Mouse (Mus musculus): ENCODE data around the gene Lzic. TPM values are rescaled to one million over a fixed set of nuclear protein-coding genes. Genes with fewer than 3 reads are reported as not detected.

Lzic gene
- polyA plus RNA-seq, 1 experiment from 2014 or later, result 9.7 TPM

GRCm38 (mm10) chr4:149515706-149516105, 30.7 kb downstream of the Lzic start:
- Histone ChIP-seq H3K27ac (ENCODE audit: low read length) (no peak overlapping the region), H3K36me3 (ENCODE audit: control insufficient read depth, insufficient read depth) (no peaks in the 10 kb centered on the region), H3K4me3 (ENCODE audit: low read depth, low read length) (no peak overlapping the region), H3K4me2 (ENCODE audit: low read depth, low read length) (no peak overlapping the region), H3K9me3 (replicated peaks; ENCODE audit: control insufficient read depth, low read length) (no peaks in the 10 kb centered on the region), H3K4me1 (ENCODE audit: control insufficient read depth, low read depth, low read length) (peaks cover 11% of the 10 kb centered on the region), H3K27me3 (ENCODE audit: control insufficient read depth, insufficient read depth, low read depth, low read length) (peaks cover 6% of the 10 kb centered on the region), H3K9ac (ENCODE audit: low read depth, low read length) (no peak overlapping the region)
- ATAC-seq (ENCODE audit: low read depth), result no peak
- whole genome bisulfite sequencing (ENCODE audit: insufficient replicate concordance), result 76% methylated on average over 5 of the region's 5 CpGs

DNA sequence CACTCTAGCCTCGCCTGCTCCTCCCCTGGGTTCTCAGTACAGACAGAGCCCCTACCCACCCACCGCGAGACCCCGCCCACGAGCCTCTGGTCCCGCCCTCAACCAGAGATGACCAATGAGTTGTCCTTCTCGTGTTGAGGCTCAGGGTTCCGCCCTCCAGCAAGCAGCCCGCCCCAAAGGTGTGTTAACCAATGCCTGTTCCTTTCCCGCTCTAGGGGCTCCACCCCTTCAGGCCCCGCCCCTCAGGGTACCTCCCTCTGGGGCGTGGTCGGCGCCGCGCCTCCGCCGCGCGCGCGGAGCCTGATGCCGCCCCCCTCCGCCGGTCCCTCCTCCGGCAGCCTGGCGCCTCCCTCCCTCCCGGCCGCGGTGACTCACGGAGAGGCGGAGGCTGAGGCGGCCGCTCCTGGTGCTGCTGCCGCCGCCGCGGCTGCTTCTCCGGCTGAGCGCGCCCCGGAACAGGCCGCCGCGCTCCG, 32.9 kb downstream of the Lzic start, which contains the start of gene Ctnnbip1:
Ctnnbip1 (plus strand) TSS at position 369 of the 473 bp plus-strand sequence.
- peak within 1 kb of the TSS; percentile 70 for H3K4me3 ChIP-seq (ENCODE audit: low read depth, low read length)
- peaks cover 6% of the 10 kb centered on the region for H3K27me3 ChIP-seq (ENCODE audit: control insufficient read depth, insufficient read depth, low read depth, low read length)
- peaks cover 11% of the 10 kb centered on the region for H3K4me1 ChIP-seq (ENCODE audit: control insufficient read depth, low read depth, low read length)
- no peaks in the 10 kb centered on the region for H3K36me3 ChIP-seq (ENCODE audit: control insufficient read depth, insufficient read depth)
- peak within 1 kb of the TSS; percentile 68 for H3K9ac ChIP-seq (ENCODE audit: low read depth, low read length)
- H3K27ac ChIP-seq (ENCODE audit: low read length), result no peak within 1 kb of the TSS
- ATAC-seq (ENCODE audit: low read depth), result peak; percentile 96
- H3K9me3 ChIP-seq (replicated peaks; ENCODE audit: control insufficient read depth, low read length), result no peaks in the 10 kb centered on the region
- peak within 1 kb of the TSS; percentile 91 for H3K4me2 ChIP-seq (ENCODE audit: low read depth, low read length)
- WGBS (ENCODE audit: insufficient replicate concordance), result under 1% methylated on average over 43 of the region's 46 CpGs

- Histone ChIP-seq H3K4me1 (ENCODE audit: control insufficient read depth, low read depth, low read length) (peaks cover 11% of the 10 kb centered on the region), H3K36me3 (ENCODE audit: control insufficient read depth, insufficient read depth) (no peaks in the 10 kb centered on the region), H3K9me3 (replicated peaks; ENCODE audit: control insufficient read depth, low read length) (no peaks in the 10 kb centered on the region), H3K27me3 (ENCODE audit: control insufficient read depth, insufficient read depth, low read depth, low read length) (peaks cover 6% of the 10 kb centered on the region), H3K4me2 (ENCODE audit: low read depth, low read length) (peak overlapping the region; percentile 91), H3K4me3 (ENCODE audit: low read depth, low read length) (peak overlapping the region; percentile 70), H3K27ac (ENCODE audit: low read length) (no peak overlapping the region), H3K9ac (ENCODE audit: low read depth, low read length) (peak overlapping the region; percentile 68)
- no peak; the same call in 1 of the 2 replicates for ATAC-seq (ENCODE audit: low read depth)
- whole genome bisulfite sequencing (ENCODE audit: insufficient replicate concordance), result 6% methylated on average over 45 of the region's 52 CpGs
Measured at GRCm38 (mm10) chr4:149518351-149519220, 33.6 kb downstream of the Lzic start.

GRCm38 (mm10) chr4:149521258-149521657, 36.2 kb downstream of the Lzic start:
- no peak overlapping the region for H3K9ac ChIP-seq (ENCODE audit: low read depth, low read length)
- H3K27me3 ChIP-seq (ENCODE audit: control insufficient read depth, insufficient read depth, low read depth, low read length), result peaks cover 6% of the 10 kb centered on the region
- H3K27ac ChIP-seq (ENCODE audit: low read length), result no peak overlapping the region
- H3K4me2 ChIP-seq (ENCODE audit: low read depth, low read length), result no peak overlapping the region
- no peak overlapping the region for H3K4me3 ChIP-seq (ENCODE audit: low read depth, low read length)
- H3K4me1 ChIP-seq (ENCODE audit: control insufficient read depth, low read depth, low read length), result peaks cover 11% of the 10 kb centered on the region
- no peaks in the 10 kb centered on the region for H3K36me3 ChIP-seq (ENCODE audit: control insufficient read depth, insufficient read depth)
- WGBS (ENCODE audit: insufficient replicate concordance), result 61% methylated on average over 10 of the region's 10 CpGs
- ATAC-seq (ENCODE audit: low read depth), result no peak
- no peaks in the 10 kb centered on the region for H3K9me3 ChIP-seq (replicated peaks; ENCODE audit: control insufficient read depth, low read length)

GRCm38 (mm10) chr4:149523961-149524360, 38.9 kb downstream of the Lzic start:
- WGBS (ENCODE audit: insufficient replicate concordance), result 68% methylated on average over 6 of the region's 6 CpGs
- Histone ChIP-seq H3K27me3 (ENCODE audit: control insufficient read depth, insufficient read depth, low read depth, low read length) (no peaks in the 10 kb centered on the region), H3K4me3 (ENCODE audit: low read depth, low read length) (no peak overlapping the region), H3K4me2 (ENCODE audit: low read depth, low read length) (no peak overlapping the region), H3K9me3 (replicated peaks; ENCODE audit: control insufficient read depth, low read length) (no peaks in the 10 kb centered on the region), H3K9ac (ENCODE audit: low read depth, low read length) (no peak overlapping the region), H3K36me3 (ENCODE audit: control insufficient read depth, insufficient read depth) (no peaks in the 10 kb centered on the region), H3K4me1 (ENCODE audit: control insufficient read depth, low read depth, low read length) (no peaks in the 10 kb centered on the region; the same call in 1 of the 2 replicates), H3K27ac (ENCODE audit: low read length) (no peak overlapping the region)
- ATAC-seq (ENCODE audit: low read depth), result no peak

DNA sequence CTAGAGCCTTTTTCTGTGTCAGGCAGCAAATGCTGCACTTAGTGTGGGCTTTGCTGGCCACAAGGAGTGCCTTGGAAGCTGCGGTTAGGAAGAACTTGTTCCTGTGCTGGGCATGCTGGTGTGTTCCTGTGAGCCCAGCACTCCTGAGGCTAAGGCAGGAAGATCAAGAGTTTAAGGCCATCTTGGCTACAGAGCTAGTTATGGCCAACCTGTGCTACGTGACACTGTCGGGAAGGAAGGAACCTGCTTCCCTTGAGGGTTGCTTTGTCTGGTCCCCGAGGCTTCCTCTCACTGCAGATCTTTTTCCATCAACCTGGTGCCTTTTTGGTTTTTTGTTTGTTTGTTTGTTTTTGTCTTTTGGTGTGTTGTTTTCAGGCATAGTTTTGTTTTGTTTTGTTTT, 40.1 kb downstream of the Lzic start:
- Histone ChIP-seq H3K36me3 (ENCODE audit: control insufficient read depth, insufficient read depth) (no peaks in the 10 kb centered on the region), H3K9ac (ENCODE audit: low read depth, low read length) (no peak overlapping the region), H3K4me3 (ENCODE audit: low read depth, low read length) (no peak overlapping the region), H3K9me3 (replicated peaks; ENCODE audit: control insufficient read depth, low read length) (no peaks in the 10 kb centered on the region), H3K27me3 (ENCODE audit: control insufficient read depth, insufficient read depth, low read depth, low read length) (no peaks in the 10 kb centered on the region), H3K4me1 (ENCODE audit: control insufficient read depth, low read depth, low read length) (no peaks in the 10 kb centered on the region; the same call in 1 of the 2 replicates), H3K4me2 (ENCODE audit: low read depth, low read length) (no peak overlapping the region), H3K27ac (ENCODE audit: low read length) (no peak overlapping the region)
- no peak for ATAC-seq (ENCODE audit: low read depth)
- 55% methylated on average over 4 of the region's 4 CpGs for WGBS (ENCODE audit: insufficient replicate concordance)

DNA sequence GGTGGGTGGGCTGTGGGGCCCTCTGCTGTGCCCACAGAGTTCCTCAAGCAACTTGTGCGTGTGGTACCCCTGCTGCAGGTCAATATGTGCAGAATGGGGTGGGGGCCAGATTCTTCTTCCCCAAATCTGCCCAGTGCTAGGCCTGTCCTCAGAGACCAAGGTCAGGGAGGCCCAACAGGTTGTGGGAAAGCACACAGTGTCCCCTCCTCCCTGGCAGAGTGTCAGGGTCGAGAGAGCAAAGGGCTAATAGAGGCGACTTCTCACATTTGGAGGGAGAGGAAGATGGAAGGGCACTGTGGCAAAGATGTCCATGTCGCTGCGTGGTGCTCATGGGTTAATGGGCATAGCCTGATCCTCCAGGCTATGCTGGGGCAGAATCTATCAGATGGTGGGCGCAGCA, 40.8 kb downstream of the Lzic start:
- H3K27me3 ChIP-seq (ENCODE audit: control insufficient read depth, insufficient read depth, low read depth, low read length), result no peaks in the 10 kb centered on the region
- 62% methylated on average over 6 of the region's 6 CpGs for WGBS (ENCODE audit: insufficient replicate concordance)
- H3K36me3 ChIP-seq (ENCODE audit: control insufficient read depth, insufficient read depth), result no peaks in the 10 kb centered on the region
- H3K4me3 ChIP-seq (ENCODE audit: low read depth, low read length), result no peak overlapping the region
- H3K9ac ChIP-seq (ENCODE audit: low read depth, low read length), result no peak overlapping the region
- ATAC-seq (ENCODE audit: low read depth), result no peak
- H3K9me3 ChIP-seq (replicated peaks; ENCODE audit: control insufficient read depth, low read length), result no peaks in the 10 kb centered on the region
- no peaks in the 10 kb centered on the region; the same call in 1 of the 2 replicates for H3K4me1 ChIP-seq (ENCODE audit: control insufficient read depth, low read depth, low read length)
- no peak overlapping the region for H3K4me2 ChIP-seq (ENCODE audit: low read depth, low read length)
- no peak overlapping the region for H3K27ac ChIP-seq (ENCODE audit: low read length)

GRCm38 (mm10) chr4:149526330-149526729, 41.3 kb downstream of the Lzic start:
- no peak overlapping the region for H3K27ac ChIP-seq (ENCODE audit: low read length)
- no peak overlapping the region for H3K4me3 ChIP-seq (ENCODE audit: low read depth, low read length)
- H3K9me3 ChIP-seq (replicated peaks; ENCODE audit: control insufficient read depth, low read length), result no peaks in the 10 kb centered on the region
- 49% methylated on average over 7 of the region's 7 CpGs for WGBS (ENCODE audit: insufficient replicate concordance)
- no peaks in the 10 kb centered on the region; the same call in 1 of the 2 replicates for H3K4me1 ChIP-seq (ENCODE audit: control insufficient read depth, low read depth, low read length)
- H3K4me2 ChIP-seq (ENCODE audit: low read depth, low read length), result no peak overlapping the region
- ATAC-seq (ENCODE audit: low read depth), result no peak
- H3K9ac ChIP-seq (ENCODE audit: low read depth, low read length), result no peak overlapping the region
- H3K36me3 ChIP-seq (ENCODE audit: control insufficient read depth, insufficient read depth), result no peaks in the 10 kb centered on the region
- H3K27me3 ChIP-seq (ENCODE audit: control insufficient read depth, insufficient read depth, low read depth, low read length), result no peaks in the 10 kb centered on the region
